Mouse (Mus musculus): ENCODE measurements around the gene Hrk. TPM values are rescaled to one million over a fixed set of nuclear protein-coding genes. Genes with fewer than 3 reads are reported as not detected.

Hrk gene
- polyA plus RNA-seq, 1 experiment from 2014 or later, result 0.10 TPM

DNA sequence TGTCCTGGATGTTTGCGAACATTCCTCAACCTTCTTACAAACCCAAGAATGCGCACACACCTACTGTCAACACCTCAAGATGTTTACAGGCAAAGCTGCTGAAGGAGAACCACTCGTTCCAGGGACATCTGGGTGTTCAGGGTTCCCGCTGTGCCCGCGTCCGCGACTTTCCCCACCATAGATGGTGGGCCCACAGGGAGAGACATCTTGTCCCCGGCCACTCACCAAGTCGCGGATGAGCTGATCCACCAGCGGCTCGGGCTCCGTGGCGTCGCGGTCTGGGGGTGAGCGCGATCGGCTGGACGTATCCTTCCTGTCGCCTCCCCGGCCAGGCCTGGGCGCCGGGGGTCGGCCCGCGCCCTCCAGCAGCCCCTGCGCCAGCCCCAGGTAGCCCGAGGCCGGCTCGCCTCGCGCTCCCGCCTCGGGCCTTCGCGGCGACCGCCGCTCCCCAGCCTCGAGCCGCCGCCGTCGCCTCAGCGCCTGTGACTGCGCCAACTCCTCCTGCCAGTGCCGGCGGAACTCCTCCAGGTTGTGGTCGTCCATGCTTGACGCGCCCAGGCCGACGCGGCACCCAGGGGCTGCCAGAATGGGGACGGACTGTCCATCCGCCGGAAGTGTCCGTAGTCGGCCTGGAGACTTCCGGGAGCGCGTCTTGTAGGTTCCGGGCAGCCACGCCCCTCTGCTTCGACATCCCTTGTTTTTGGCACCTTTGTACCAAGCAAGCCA lies 9.4 kb upstream of the Hrk start, which contains the start of gene Fbxw8:
TSS of gene Fbxw8 (minus strand) at position 626 of the 726 bp plus-strand sequence.
- ATAC-seq (ENCODE audit: low read depth), result peak; percentile 91

DNA sequence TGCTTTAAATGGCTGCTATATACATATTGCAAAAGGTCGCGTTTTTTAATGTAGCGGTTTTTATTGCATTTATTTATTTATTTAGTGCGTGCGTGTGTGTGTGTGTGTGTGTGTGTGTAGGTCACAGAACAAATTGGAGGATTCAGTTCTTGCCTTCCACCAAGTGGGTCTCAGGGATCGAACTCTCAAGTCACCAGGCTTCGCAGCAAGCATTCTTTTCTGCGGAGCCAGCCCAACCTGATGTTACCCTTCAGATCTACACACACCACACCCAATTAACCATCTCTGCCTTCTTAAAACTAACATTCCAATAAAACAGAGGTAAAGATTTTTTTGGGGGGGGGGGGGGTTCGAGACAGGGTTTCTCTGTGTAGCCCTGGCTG lies 8.9 kb upstream of the Hrk start:
- H3K4me2 ChIP-seq (ENCODE audit: low read depth, low read length), result peak overlapping the region; percentile 68
- ATAC-seq (ENCODE audit: low read depth), result no peak

More for the DNA sequence above, 9.4 kb upstream of the Hrk start, which contains the start of gene Fbxw8:
- under 1% methylated on average over 58 of the region's 67 CpGs for WGBS
- Histone ChIP-seq H3K4me2 (ENCODE audit: low read depth, low read length) (peak within 1 kb of the TSS; percentile 68), H3K9ac (ENCODE audit: low read length) (peak within 1 kb of the TSS; percentile 95), H3K27ac (ENCODE audit: low read length) (peak within 1 kb of the TSS; percentile 72), H3K36me3 (ENCODE audit: control insufficient read depth, insufficient read depth, low read length) (peaks cover 4% of the 10 kb centered on the region; the same call in 1 of the 2 replicates), H3K27me3 (ENCODE audit: control insufficient read depth, insufficient read depth, low read depth, low read length) (no peaks in the 10 kb centered on the region), H3K4me3 (ENCODE audit: low read length) (peak within 1 kb of the TSS; percentile 95), H3K4me1 (replicated peaks; ENCODE audit: control insufficient read depth, insufficient read depth, low read length) (peaks cover 12% of the 10 kb centered on the region), H3K9me3 (ENCODE audit: control insufficient read depth, low read length) (no peaks in the 10 kb centered on the region)

DNA sequence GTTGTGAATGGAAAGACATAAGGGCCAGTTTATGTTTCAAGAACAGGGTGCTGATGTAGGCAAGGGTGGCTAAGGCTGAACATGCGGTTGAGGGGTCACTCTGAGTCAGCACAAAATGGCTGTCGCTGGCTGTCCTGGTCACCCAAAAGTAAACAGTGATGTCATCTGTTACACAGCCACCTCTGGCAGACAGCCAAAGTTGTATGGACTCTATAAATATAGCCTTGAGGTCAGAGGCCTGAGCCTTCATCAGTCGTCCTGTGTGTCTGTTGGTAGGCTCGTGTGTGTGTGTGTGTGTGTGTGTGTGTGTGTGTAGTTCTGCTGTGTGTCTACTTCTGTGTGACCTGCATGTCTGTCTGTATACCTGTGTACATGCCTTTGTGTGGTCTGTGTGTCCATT lies 7.5 kb upstream of the Hrk start:
- no peak for ATAC-seq (ENCODE audit: low read depth)
- Histone ChIP-seq H3K4me3 (ENCODE audit: low read length) (no peak overlapping the region), H3K9ac (ENCODE audit: low read length) (no peak overlapping the region), H3K9me3 (ENCODE audit: control insufficient read depth, low read length) (no peaks in the 10 kb centered on the region), H3K4me2 (ENCODE audit: low read depth, low read length) (no peak overlapping the region), H3K4me1 (replicated peaks; ENCODE audit: control insufficient read depth, insufficient read depth, low read length) (peaks cover 12% of the 10 kb centered on the region), H3K36me3 (ENCODE audit: control insufficient read depth, insufficient read depth, low read length) (no peaks in the 10 kb centered on the region), H3K27ac (ENCODE audit: low read length) (no peak overlapping the region), H3K27me3 (ENCODE audit: control insufficient read depth, insufficient read depth, low read depth, low read length) (peaks cover 10% of the 10 kb centered on the region)
- 11% methylated on average over 4 of the region's 4 CpGs for WGBS

More for the DNA sequence above, 8.9 kb upstream of the Hrk start:
- Histone ChIP-seq H3K4me1 (replicated peaks; ENCODE audit: control insufficient read depth, insufficient read depth, low read length) (peaks cover 12% of the 10 kb centered on the region), H3K27me3 (ENCODE audit: control insufficient read depth, insufficient read depth, low read depth, low read length) (no peaks in the 10 kb centered on the region), H3K9me3 (ENCODE audit: control insufficient read depth, low read length) (no peaks in the 10 kb centered on the region), H3K27ac (ENCODE audit: low read length) (no peak overlapping the region), H3K36me3 (ENCODE audit: control insufficient read depth, insufficient read depth, low read length) (peaks cover 4% of the 10 kb centered on the region; the same call in 1 of the 2 replicates), H3K9ac (ENCODE audit: low read length) (peak overlapping the region; percentile 95), H3K4me3 (ENCODE audit: low read length) (peak overlapping the region; percentile 95)
- WGBS, result 13% methylated on average over 9 of the region's 9 CpGs

DNA sequence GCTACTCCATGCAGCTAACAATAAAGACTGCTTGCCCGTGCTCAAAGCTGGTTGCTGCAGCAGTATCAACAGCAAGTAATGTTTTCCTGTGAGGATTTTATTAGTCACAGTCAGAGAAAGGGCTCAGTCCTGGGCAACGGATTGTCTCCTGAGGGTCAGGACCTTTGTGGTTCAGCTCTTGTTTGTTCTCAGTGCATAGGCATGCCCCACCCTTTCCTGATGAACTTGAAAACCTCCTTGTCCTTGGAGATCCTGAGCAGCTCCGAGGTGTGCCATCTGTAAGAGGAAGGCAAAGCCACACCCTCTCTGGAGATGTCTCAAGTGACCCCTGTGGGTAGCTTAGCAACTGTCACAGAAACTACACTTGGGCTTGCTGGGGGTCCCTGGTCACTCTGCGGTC lies 3.8 kb upstream of the Hrk start:
- Histone ChIP-seq H3K9me3 (ENCODE audit: control insufficient read depth, low read length) (no peaks in the 10 kb centered on the region), H3K27ac (ENCODE audit: low read length) (no peak overlapping the region), H3K4me1 (replicated peaks; ENCODE audit: control insufficient read depth, insufficient read depth, low read length) (no peaks in the 10 kb centered on the region), H3K4me2 (ENCODE audit: low read depth, low read length) (no peak overlapping the region), H3K36me3 (ENCODE audit: control insufficient read depth, insufficient read depth, low read length) (no peaks in the 10 kb centered on the region), H3K9ac (ENCODE audit: low read length) (no peak overlapping the region), H3K27me3 (ENCODE audit: control insufficient read depth, insufficient read depth, low read depth, low read length) (peaks cover 17% of the 10 kb centered on the region), H3K4me3 (ENCODE audit: low read length) (no peak overlapping the region)
- no peak for ATAC-seq (ENCODE audit: low read depth)
- WGBS, result 19% methylated on average over 4 of the region's 4 CpGs

DNA sequence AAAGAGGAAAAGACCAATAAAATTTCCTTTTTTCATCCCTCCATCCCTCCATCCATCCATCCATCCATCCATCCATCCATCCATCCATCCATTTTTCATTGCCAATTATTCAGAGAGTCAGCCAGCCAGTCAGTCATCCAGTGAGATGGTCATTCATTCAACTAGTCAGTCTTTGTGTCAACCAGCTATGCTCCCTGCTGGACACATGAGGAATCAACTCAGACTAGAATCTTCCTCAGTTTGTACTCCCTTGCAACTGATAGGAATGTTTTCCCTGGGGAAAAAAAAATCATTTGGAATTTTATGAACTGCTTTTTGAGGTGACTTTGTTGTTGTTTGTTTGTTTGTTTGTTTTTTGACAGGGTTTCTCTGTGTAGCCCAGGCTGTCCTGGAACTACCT lies 1.0 kb downstream of the Hrk start:
- Histone ChIP-seq H3K4me2 (ENCODE audit: low read depth, low read length) (no peak overlapping the region), H3K4me1 (replicated peaks; ENCODE audit: control insufficient read depth, insufficient read depth, low read length) (peaks cover 9% of the 10 kb centered on the region), H3K9me3 (ENCODE audit: control insufficient read depth, low read length) (no peaks in the 10 kb centered on the region), H3K9ac (ENCODE audit: low read length) (no peak overlapping the region), H3K27me3 (ENCODE audit: control insufficient read depth, insufficient read depth, low read depth, low read length) (peaks cover 48% of the 10 kb centered on the region), H3K27ac (ENCODE audit: low read length) (no peak overlapping the region), H3K36me3 (ENCODE audit: control insufficient read depth, insufficient read depth, low read length) (no peaks in the 10 kb centered on the region), H3K4me3 (ENCODE audit: low read length) (no peak overlapping the region)
- ATAC-seq (ENCODE audit: low read depth), result no peak

DNA sequence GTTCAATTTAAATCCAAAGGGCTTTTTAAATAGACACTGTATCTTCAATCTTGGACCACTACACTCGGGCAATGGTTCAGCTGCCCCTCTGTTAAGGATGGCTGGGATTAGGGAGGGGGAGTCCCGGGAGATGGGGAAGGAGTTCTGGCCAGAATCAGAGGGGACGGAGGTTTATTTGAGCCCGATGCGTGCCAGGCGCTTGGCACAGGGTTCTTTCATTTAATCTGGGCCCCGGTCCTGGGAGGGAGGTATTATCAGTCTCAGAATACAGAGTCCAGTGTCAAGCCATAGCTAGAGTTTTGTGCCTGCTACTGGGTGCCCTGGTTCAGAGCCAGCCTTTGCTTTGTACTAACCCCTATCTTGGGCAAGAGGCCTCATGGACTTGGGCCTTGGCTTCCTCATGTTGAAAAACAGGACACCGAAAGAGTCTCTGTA lies 3.1 kb downstream of the Hrk start:
- Histone ChIP-seq H3K27me3 (ENCODE audit: control insufficient read depth, insufficient read depth, low read depth, low read length) (peaks cover 55% of the 10 kb centered on the region), H3K9me3 (ENCODE audit: control insufficient read depth, low read length) (no peaks in the 10 kb centered on the region), H3K4me2 (ENCODE audit: low read depth, low read length) (no peak overlapping the region), H3K27ac (ENCODE audit: low read length) (no peak overlapping the region), H3K4me1 (replicated peaks; ENCODE audit: control insufficient read depth, insufficient read depth, low read length) (peaks cover 20% of the 10 kb centered on the region), H3K36me3 (ENCODE audit: control insufficient read depth, insufficient read depth, low read length) (no peaks in the 10 kb centered on the region), H3K4me3 (ENCODE audit: low read length) (no peak overlapping the region), H3K9ac (ENCODE audit: low read length) (no peak overlapping the region)
- no peak for ATAC-seq (ENCODE audit: low read depth)
- WGBS, result 67% methylated on average over 8 of the region's 8 CpGs

- WGBS, result under 1% methylated on average over 76 of the region's 117 CpGs
- ATAC-seq (ENCODE audit: low read depth), result 0 out of 2 replicates have a peak, but pooled peaks have one; percentile 18
- peak overlapping the region; percentile 97 for H3K4me2 ChIP-seq (ENCODE audit: low read depth, low read length)
Measured at GRCm38 (mm10) chr5:118169222-118170221, 5.1 kb downstream of the Hrk start.

GRCm38 (mm10) chr5:118170888-118171529 lies 6.6 kb downstream of the Hrk start:
- 1% methylated on average over 25 of the region's 25 CpGs for WGBS
- peaks cover 75% of the 10 kb centered on the region for H3K27me3 ChIP-seq (ENCODE audit: control insufficient read depth, insufficient read depth, low read depth, low read length)
- no peak overlapping the region for H3K27ac ChIP-seq (ENCODE audit: low read length)
- no peak overlapping the region for H3K9ac ChIP-seq (ENCODE audit: low read length)
- ATAC-seq (ENCODE audit: low read depth), result no peak
- H3K4me3 ChIP-seq (ENCODE audit: low read length), result peak overlapping the region; percentile 46
- peak overlapping the region; percentile 63 for H3K4me2 ChIP-seq (ENCODE audit: low read depth, low read length)
- H3K4me1 ChIP-seq (replicated peaks; ENCODE audit: control insufficient read depth, insufficient read depth, low read length), result peaks cover 20% of the 10 kb centered on the region
- no peaks in the 10 kb centered on the region for H3K36me3 ChIP-seq (ENCODE audit: control insufficient read depth, insufficient read depth, low read length)
- H3K9me3 ChIP-seq (ENCODE audit: control insufficient read depth, low read length), result peaks cover 3% of the 10 kb centered on the region

More at GRCm38 (mm10) chr5:118169222-118170221, 5.1 kb downstream of the Hrk start:
- Histone ChIP-seq H3K27ac (ENCODE audit: low read length) (no peak overlapping the region), H3K36me3 (ENCODE audit: control insufficient read depth, insufficient read depth, low read length) (no peaks in the 10 kb centered on the region), H3K9ac (ENCODE audit: low read length) (peak overlapping the region; percentile 51), H3K4me3 (ENCODE audit: low read length) (peak overlapping the region; percentile 55), H3K9me3 (ENCODE audit: control insufficient read depth, low read length) (no peaks in the 10 kb centered on the region), H3K4me1 (replicated peaks; ENCODE audit: control insufficient read depth, insufficient read depth, low read length) (peaks cover 20% of the 10 kb centered on the region), H3K27me3 (ENCODE audit: control insufficient read depth, insufficient read depth, low read depth, low read length) (peaks cover 71% of the 10 kb centered on the region)

All from lung, embryonic 16.5 days (tissue).